Mouse (Mus musculus): ENCODE measurements around the gene Acot6. TPM values are rescaled to one million over a fixed set of nuclear protein-coding genes. Genes with fewer than 3 reads are reported as not detected.
"Not testable (repeated sequence)": the region's sequence is repeated elsewhere in the genome, so short reads cannot be mapped to it uniquely, and the experiment has no call there.

Acot6 gene
- 0.63 and 1.0 TPM in 2 replicates for polyA plus RNA-seq (2015; fragmentation: Nextera tagmentation; extraction: Ambion mirVana)

- peak within 1 kb of the TSS; percentile 56 for H3K27ac ChIP-seq (replicated peaks)
- ATAC-seq (ENCODE audit: low read depth) = peak; percentile 84
- H3K4me2 ChIP-seq = peak within 1 kb of the TSS; percentile 73
- not testable (repeated sequence) for H3K27me3 ChIP-seq; H3K9me3 ChIP-seq; H3K4me1 ChIP-seq (replicated peaks); H3K36me3 ChIP-seq
- peak within 1 kb of the TSS; percentile 53 for H3K4me3 ChIP-seq
- peak within 1 kb of the TSS; percentile 78 for H3K9ac ChIP-seq
- under 1% methylated on average over 69 of the region's 80 CpGs for WGBS
These were observed at the start of gene Acot6 for GRCm38 (mm10) chr12:84100604-84101492. Acot6 (plus strand) TSS chr12:84100654.

- not testable (repeated sequence) for H3K4me2 ChIP-seq; ATAC-seq (ENCODE audit: low read depth)
These were observed 49.7 kb upstream of the Acot6 start for GRCm38 (mm10) chr12:84050744-84051143.

GRCm38 (mm10) chr12:84051937-84052474 lies 48.4 kb upstream of the Acot6 start, which contains the start of gene Acot3:
Acot3 (plus strand) TSS chr12:84052144.
- ATAC-seq (ENCODE audit: low read depth) = no peak
- WGBS = 86% methylated on average over 5 of the region's 5 CpGs
- no peak within 1 kb of the TSS for H3K9ac ChIP-seq

More at GRCm38 (mm10) chr12:84050744-84051143, 49.7 kb upstream of the Acot6 start:
- not testable (repeated sequence) for H3K27ac ChIP-seq (replicated peaks); H3K4me3 ChIP-seq; H3K36me3 ChIP-seq; H3K4me1 ChIP-seq (replicated peaks); H3K9ac ChIP-seq
- 80% methylated on average over 5 of the region's 5 CpGs for WGBS
- Histone ChIP-seq H3K9me3 (peaks cover 13% of the 10 kb centered on the region; the same call in 1 of the 2 replicates), H3K27me3 (peaks cover 37% of the 10 kb centered on the region)

GRCm38 (mm10) chr12:84052609-84053008 lies 47.8 kb upstream of the Acot6 start:
- Histone ChIP-seq H3K4me1 (replicated peaks) (peaks cover 6% of the 10 kb centered on the region), H3K27ac (replicated peaks) (no peak overlapping the region), H3K36me3 (no peaks in the 10 kb centered on the region), H3K9ac (no peak overlapping the region), H3K9me3 (peaks cover 10% of the 10 kb centered on the region; the same call in 1 of the 2 replicates), H3K4me3 (no peak overlapping the region), H3K4me2 (peak overlapping the region; percentile 77; the same call in 1 of the 2 replicates), H3K27me3 (peaks cover 37% of the 10 kb centered on the region)
- ATAC-seq (ENCODE audit: low read depth) = no peak
- WGBS = 85% methylated on average over 7 of the region's 7 CpGs

More at GRCm38 (mm10) chr12:84051937-84052474, 48.4 kb upstream of the Acot6 start, which contains the start of gene Acot3:
- no peak within 1 kb of the TSS for H3K27ac ChIP-seq (replicated peaks)
- H3K9me3 ChIP-seq = peaks cover 13% of the 10 kb centered on the region; the same call in 1 of the 2 replicates
- no peaks in the 10 kb centered on the region for H3K36me3 ChIP-seq
- H3K4me1 ChIP-seq (replicated peaks) = peaks cover 6% of the 10 kb centered on the region
- peak within 1 kb of the TSS; percentile 45 for H3K4me3 ChIP-seq
- H3K27me3 ChIP-seq = peaks cover 37% of the 10 kb centered on the region
- peak within 1 kb of the TSS; percentile 77 for H3K4me2 ChIP-seq

- H3K27me3 ChIP-seq = peaks cover 37% of the 10 kb centered on the region
- 15% methylated on average over 16 of the region's 16 CpGs for WGBS
- H3K36me3 ChIP-seq = no peaks in the 10 kb centered on the region
- H3K9me3 ChIP-seq = peaks cover 4% of the 10 kb centered on the region; the same call in 1 of the 2 replicates
- H3K9ac ChIP-seq = peak overlapping the region; percentile 62
- H3K4me1 ChIP-seq (replicated peaks) = peaks cover 6% of the 10 kb centered on the region
- peak overlapping the region; percentile 77 for H3K4me2 ChIP-seq
- peak overlapping the region; percentile 45 for H3K4me3 ChIP-seq
- ATAC-seq (ENCODE audit: low read depth) = no peak
- H3K27ac ChIP-seq (replicated peaks) = no peak overlapping the region
These were observed 47.3 kb upstream of the Acot6 start for GRCm38 (mm10) chr12:84053173-84053572.

- H3K4me3 ChIP-seq = peak overlapping the region; percentile 45
- H3K4me2 ChIP-seq = peak overlapping the region; percentile 77
- peak overlapping the region; percentile 62 for H3K9ac ChIP-seq
- no peak overlapping the region for H3K27ac ChIP-seq (replicated peaks)
- ATAC-seq (ENCODE audit: low read depth) = no peak
- H3K27me3 ChIP-seq = peaks cover 37% of the 10 kb centered on the region
- H3K9me3 ChIP-seq = no peaks in the 10 kb centered on the region
- H3K4me1 ChIP-seq (replicated peaks) = peaks cover 6% of the 10 kb centered on the region
- WGBS = 5% methylated on average over 34 of the region's 46 CpGs
- no peaks in the 10 kb centered on the region for H3K36me3 ChIP-seq
These were observed 46.6 kb upstream of the Acot6 start for GRCm38 (mm10) chr12:84053679-84054391.

- H3K4me2 ChIP-seq = no peak overlapping the region
- 36% methylated on average over 2 of the region's 2 CpGs for WGBS
- no peak for ATAC-seq (ENCODE audit: low read depth)
- H3K9me3 ChIP-seq = no peaks in the 10 kb centered on the region
- no peaks in the 10 kb centered on the region for H3K36me3 ChIP-seq
- no peak overlapping the region for H3K9ac ChIP-seq
- no peaks in the 10 kb centered on the region for H3K4me1 ChIP-seq (replicated peaks)
- H3K27ac ChIP-seq (replicated peaks) = no peak overlapping the region
- no peak overlapping the region for H3K4me3 ChIP-seq
- peaks cover 3% of the 10 kb centered on the region; the same call in 1 of the 2 replicates for H3K27me3 ChIP-seq
These were observed 39.5 kb upstream of the Acot6 start for GRCm38 (mm10) chr12:84060946-84061345.

GRCm38 (mm10) chr12:84062336-84062735 lies 38.1 kb upstream of the Acot6 start:
- Histone ChIP-seq H3K4me1 (replicated peaks) (no peaks in the 10 kb centered on the region), H3K4me2 (no peak overlapping the region), H3K9ac (no peak overlapping the region), H3K4me3 (no peak overlapping the region), H3K9me3 (no peaks in the 10 kb centered on the region), H3K36me3 (no peaks in the 10 kb centered on the region), H3K27me3 (peaks cover 11% of the 10 kb centered on the region), H3K27ac (replicated peaks) (no peak overlapping the region)
- ATAC-seq (ENCODE audit: low read depth) = no peak
- WGBS = 92% methylated on average over 20 of the region's 20 CpGs

- Histone ChIP-seq H3K4me1 (replicated peaks) (no peaks in the 10 kb centered on the region), H3K4me2 (no peak overlapping the region), H3K36me3 (no peaks in the 10 kb centered on the region), H3K4me3 (no peak overlapping the region), H3K27me3 (peaks cover 20% of the 10 kb centered on the region), H3K9ac (no peak overlapping the region), H3K27ac (replicated peaks) (no peak overlapping the region), H3K9me3 (no peaks in the 10 kb centered on the region)
- 73% methylated on average over 5 of the region's 5 CpGs for WGBS
- no peak for ATAC-seq (ENCODE audit: low read depth)
These were observed 37.2 kb upstream of the Acot6 start for GRCm38 (mm10) chr12:84063228-84063627.

- Histone ChIP-seq H3K27ac (replicated peaks) (no peak overlapping the region), H3K4me3 (no peak overlapping the region), H3K9ac (no peak overlapping the region), H3K27me3 (peaks cover 26% of the 10 kb centered on the region), H3K4me1 (replicated peaks) (no peaks in the 10 kb centered on the region), H3K36me3 (no peaks in the 10 kb centered on the region), H3K4me2 (no peak overlapping the region), H3K9me3 (no peaks in the 10 kb centered on the region)
- WGBS = 90% methylated on average over 2 of the region's 2 CpGs
- ATAC-seq (ENCODE audit: low read depth) = no peak
These were observed 36.6 kb upstream of the Acot6 start for GRCm38 (mm10) chr12:84063833-84064232.

GRCm38 (mm10) chr12:84064621-84065020 lies 35.8 kb upstream of the Acot6 start:
- H3K9ac ChIP-seq = no peak overlapping the region
- no peak overlapping the region for H3K27ac ChIP-seq (replicated peaks)
- peaks cover 32% of the 10 kb centered on the region for H3K27me3 ChIP-seq
- no peaks in the 10 kb centered on the region for H3K9me3 ChIP-seq
- H3K36me3 ChIP-seq = no peaks in the 10 kb centered on the region
- H3K4me3 ChIP-seq = no peak overlapping the region
- no peak for ATAC-seq (ENCODE audit: low read depth)
- H3K4me2 ChIP-seq = no peak overlapping the region
- H3K4me1 ChIP-seq (replicated peaks) = peaks cover 4% of the 10 kb centered on the region; the same call in 1 of the 2 replicates
- 73% methylated on average over 8 of the region's 8 CpGs for WGBS
